Mouse (Mus musculus) small intestine, adult 2 months (tissue): ENCODE results near the gene Bcap31. TPM values are rescaled to one million over a fixed set of nuclear protein-coding genes. Genes with fewer than 3 reads are reported as not detected.

Source experiments
- H3K27ac ChIP-seq: fragments of 200-500 bp; 2 replicates; pipeline ENCODE4 v1.5.1; 2012; ENCODE audit warnings: low read depth, low read length, control low read depth, inconsistent platforms; ENCODE audit not compliant: insufficient read depth
- H3K27me3 ChIP-seq: fragments of 200-500 bp; 2 replicates; pipeline ENCODE4 v1.6.1; 2012; ENCODE audit warnings: mild to moderate bottlenecking, moderate library complexity, low read length, inconsistent platforms; ENCODE audit not compliant: control insufficient read depth, insufficient read depth
- H3K36me3 ChIP-seq: fragments of 200-500 bp; 2 replicates; pipeline ENCODE4 v1.6.1; 2012; ENCODE audit warnings: mild to moderate bottlenecking, low read length, control low read depth, inconsistent platforms; ENCODE audit not compliant: control insufficient read depth, insufficient read depth
- H3K4me1 ChIP-seq: fragments of 200-500 bp; 2 replicates; pipeline ENCODE4 v1.6.1; 2012; ENCODE audit warnings: low read length, inconsistent platforms, mixed read lengths; ENCODE audit not compliant: control insufficient read depth, insufficient read depth, insufficient read length
- H3K4me3 ChIP-seq: fragments of 200-500 bp; 2 replicates; pipeline ENCODE4 v1.5.1; 2012; ENCODE audit warnings: low read depth, mild to moderate bottlenecking, control low read depth, inconsistent platforms, low read length, moderate library complexity
- CTCF ChIP-seq: fragments of 200-500 bp; IDR thresholded peaks from 2 replicates; pipeline ENCODE4 v1.5.1; 2012; ENCODE audit warnings: low read depth, mild to moderate bottlenecking, control low read depth, inconsistent platforms, low read length, moderate library complexity, mixed read lengths; ENCODE audit not compliant: insufficient replicate concordance, insufficient read length; ENCODE audit errors: extremely low read depth
- POLR2A ChIP-seq: fragments of 200-500 bp; IDR thresholded peaks from 2 replicates; pipeline ENCODE4 v1.6.1; 2012; ENCODE audit warnings: low read depth, mild to moderate bottlenecking, control low read depth, inconsistent platforms, low read length, moderate library complexity
- WGBS: fragments of 180-500 bp; shearing (Covaris S2); methylation state at CpG from one replicate; pipeline ENCODE4 v1.1.7; 2018; 5-methylcytosine and 5-hydroxymethylcytosine counted together
- polyA plus RNA-seq: library from polyadenylated mRNA; depleted of rRNA; stranded (reverse); fragments of >200 nt; gene quantifications from 2 replicates; pipeline ENCODE4 v1.2.3, GENCODE M21; 2012

Bcap31 gene
- polyA plus RNA-seq, 1 experiment = 33.3 TPM

DNA sequence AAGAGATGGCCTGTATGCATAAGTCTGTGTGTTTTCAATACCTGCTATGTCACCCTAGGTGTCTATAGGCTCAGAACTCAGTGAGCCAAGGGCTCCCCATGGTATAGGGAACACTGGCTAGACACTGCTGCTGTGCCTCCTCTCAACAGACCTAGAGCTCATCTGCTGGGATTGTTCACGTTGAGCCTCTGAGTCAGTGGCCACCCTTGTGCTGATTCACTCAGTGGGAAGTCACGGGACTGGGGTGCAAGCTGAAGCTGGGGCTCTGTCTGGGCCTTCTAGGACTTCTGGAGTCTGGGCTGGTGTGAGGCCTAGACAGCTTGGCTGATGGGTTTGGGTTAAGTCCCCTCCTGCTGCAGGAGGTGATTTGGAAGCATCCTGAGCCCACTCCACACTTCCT is 40.7 kb downstream of the Bcap31 start:
- Histone ChIP-seq H3K27ac (no peak overlapping the region), H3K27me3 (no peaks in the 10 kb centered on the region), H3K4me3 (peak overlapping the region; percentile 96), H3K4me1 (peaks cover 6% of the 10 kb centered on the region; the same call in 1 of the 2 replicates), H3K36me3 (peaks cover 42% of the 10 kb centered on the region)
- WGBS = 75% methylated on average over 2 of the region's 2 CpGs
- no peak for TF ChIP-seq CTCF

DNA sequence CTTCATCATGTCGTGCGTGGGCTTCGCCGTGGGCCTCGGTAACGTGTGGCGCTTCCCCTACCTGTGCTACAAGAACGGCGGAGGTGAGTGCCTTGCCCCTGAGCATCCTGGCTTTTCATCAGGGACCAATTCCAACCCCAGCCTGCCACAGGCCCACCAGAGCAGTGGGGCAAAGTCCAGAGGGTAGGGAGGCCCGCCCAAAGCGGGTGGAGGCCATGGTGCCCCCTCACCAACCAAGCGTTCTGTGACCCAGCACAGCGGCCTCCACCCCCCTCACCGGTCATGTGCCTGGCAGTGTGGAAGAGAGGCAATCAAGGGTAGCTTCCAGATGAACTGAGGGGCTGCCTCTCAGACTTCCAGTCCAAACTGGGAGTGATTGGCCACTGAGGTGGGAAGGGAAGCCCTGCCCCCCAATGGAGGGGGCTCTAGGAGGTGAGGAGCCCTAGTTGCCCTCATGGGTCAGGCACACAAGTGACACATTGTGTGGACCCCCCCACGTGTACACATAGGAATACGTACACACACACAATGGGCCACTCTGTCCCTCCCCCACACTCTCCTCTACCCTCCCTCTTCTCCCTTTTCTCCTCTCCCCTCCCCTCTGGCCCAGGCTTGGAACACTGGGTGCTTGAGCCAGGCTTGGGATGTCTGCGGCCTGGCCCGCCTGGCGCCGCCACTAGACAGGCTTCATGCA is 41.9 kb downstream of the Bcap31 start:
- H3K27ac ChIP-seq = peak overlapping the region; percentile 65

DNA sequence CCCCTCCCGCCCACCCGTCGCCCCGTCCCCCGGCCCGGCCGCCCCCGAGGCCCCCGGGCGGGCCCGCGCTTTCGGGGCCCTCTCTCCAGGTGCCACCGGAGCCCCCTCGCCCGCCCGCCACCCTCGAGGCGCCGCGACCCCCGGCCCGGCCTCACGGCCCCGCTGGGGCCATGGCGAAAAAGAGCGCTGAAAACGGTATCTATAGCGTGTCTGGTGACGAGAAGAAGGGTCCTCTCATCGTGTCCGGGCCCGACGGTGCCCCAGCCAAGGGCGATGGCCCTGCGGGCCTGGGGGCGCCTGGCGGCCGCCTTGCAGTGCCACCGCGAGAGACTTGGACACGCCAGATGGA is 42.4 kb downstream of the Bcap31 start:
- H3K27me3 ChIP-seq = no peaks in the 10 kb centered on the region
- 13% methylated on average over 25 of the region's 42 CpGs for WGBS
- peaks cover 11% of the 10 kb centered on the region; the same call in 1 of the 2 replicates for H3K4me1 ChIP-seq
- peak overlapping the region; percentile 65 for H3K27ac ChIP-seq
- peaks cover 26% of the 10 kb centered on the region for H3K36me3 ChIP-seq
- TF ChIP-seq POLR2A (no peak), CTCF (no peak)
- H3K4me3 ChIP-seq = peak overlapping the region; percentile 96

More for the DNA sequence above, 41.9 kb downstream of the Bcap31 start:
- Histone ChIP-seq H3K27me3 (no peaks in the 10 kb centered on the region), H3K4me3 (peak overlapping the region; percentile 96), H3K36me3 (peaks cover 31% of the 10 kb centered on the region), H3K4me1 (peaks cover 11% of the 10 kb centered on the region; the same call in 1 of the 2 replicates)
- TF ChIP-seq CTCF (no peak), POLR2A (no peak)
- 29% methylated on average over 20 of the region's 20 CpGs for WGBS

DNA sequence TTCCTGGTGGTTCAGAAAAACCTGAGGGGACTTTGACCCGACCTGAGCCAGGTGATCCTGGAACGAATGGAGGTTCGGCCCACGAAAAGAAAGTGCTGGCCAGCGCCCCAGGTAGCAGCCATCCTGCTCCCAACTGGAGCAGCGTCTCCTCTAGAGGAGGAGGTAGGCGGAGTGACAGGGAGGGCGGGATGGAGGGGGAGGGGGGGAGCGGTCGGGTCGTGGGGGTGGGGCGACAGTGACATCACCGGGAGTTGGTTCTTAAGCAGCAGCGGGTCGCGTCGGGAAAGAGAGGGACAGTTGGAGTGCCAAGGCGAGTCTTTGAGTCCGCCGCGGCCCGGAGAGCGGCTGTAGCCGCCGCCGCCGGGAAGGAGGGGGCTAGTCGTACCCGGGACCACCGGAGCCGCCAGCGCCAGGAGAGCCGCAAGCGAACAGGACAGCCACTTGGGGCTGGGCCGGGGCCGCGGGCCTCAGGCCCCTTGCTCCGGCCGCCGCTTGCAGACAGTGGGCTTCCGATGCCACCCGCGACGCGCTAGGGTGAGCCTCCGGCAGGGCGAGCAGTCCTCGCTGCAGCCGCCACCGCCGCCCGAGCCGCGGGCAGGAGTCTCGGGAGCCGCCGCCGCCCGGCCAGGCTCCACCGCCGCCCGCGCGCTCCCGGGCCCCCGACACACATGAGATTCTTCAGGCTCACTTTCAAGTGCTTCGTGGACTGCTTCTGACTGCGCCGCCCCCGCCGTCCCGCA is 42.9 kb downstream of the Bcap31 start, which contains the start of gene Slc6a8:
Slc6a8 (plus strand) TSS at position 272 of the 740 bp plus-strand sequence.
- H3K36me3 ChIP-seq = peaks cover 21% of the 10 kb centered on the region
- TF ChIP-seq POLR2A (peak; percentile 94), CTCF (no peak)
- H3K4me1 ChIP-seq = peaks cover 11% of the 10 kb centered on the region; the same call in 1 of the 2 replicates
- peak within 1 kb of the TSS; percentile 96 for H3K27ac ChIP-seq
- H3K4me3 ChIP-seq = peak within 1 kb of the TSS; percentile 96
- no peaks in the 10 kb centered on the region for H3K27me3 ChIP-seq
- WGBS = 10% methylated on average over 57 of the region's 72 CpGs

DNA sequence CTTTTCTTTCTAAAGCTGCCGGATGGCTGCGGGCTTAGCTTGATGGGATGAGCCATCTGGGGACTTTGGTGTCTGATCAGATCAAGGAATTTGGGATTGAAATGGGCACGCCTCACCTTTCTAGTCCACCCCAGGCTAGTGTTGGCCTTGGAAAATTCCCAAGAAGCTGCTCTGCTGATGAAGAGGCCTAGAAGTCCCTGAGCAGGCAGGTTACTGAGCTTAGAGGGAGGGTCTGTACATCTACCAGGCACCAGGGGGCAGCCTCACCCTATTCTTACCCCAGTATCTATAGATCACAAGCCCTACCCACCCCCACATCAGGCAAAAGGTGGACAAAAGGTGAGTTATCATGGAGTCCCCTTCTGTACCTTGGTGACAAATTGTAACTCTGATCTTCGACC is 43.9 kb downstream of the Bcap31 start:
- Histone ChIP-seq H3K4me1 (peaks cover 11% of the 10 kb centered on the region; the same call in 1 of the 2 replicates), H3K4me3 (peak overlapping the region; percentile 37), H3K27me3 (no peaks in the 10 kb centered on the region), H3K36me3 (peaks cover 15% of the 10 kb centered on the region), H3K27ac (peak overlapping the region; percentile 96)
- peak; percentile 42; the same call in 1 of the 2 replicates for TF ChIP-seq CTCF
- no peak for TF ChIP-seq POLR2A
- 67% methylated on average over 4 of the region's 4 CpGs for WGBS

DNA sequence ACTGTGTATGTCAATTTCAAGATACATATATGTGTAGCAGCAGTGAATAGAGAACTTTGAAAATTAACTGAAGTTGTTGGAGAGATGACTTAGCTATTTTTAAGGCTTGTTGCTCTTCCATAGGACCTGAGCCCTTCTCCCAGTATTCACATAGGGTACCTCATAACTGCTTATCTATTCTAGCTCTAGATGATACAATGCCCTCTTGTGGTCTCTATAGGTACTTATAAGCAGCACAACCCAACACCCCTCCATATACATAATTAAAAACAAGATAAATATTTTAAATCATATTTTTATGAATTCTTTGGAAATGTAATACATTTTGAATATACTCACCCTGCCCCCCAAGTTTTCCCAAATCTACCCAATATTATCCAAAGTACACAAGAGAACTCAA is 52.8 kb downstream of the Bcap31 start:
- no peak for TF ChIP-seq CTCF
- TF ChIP-seq POLR2A = no peak

DNA sequence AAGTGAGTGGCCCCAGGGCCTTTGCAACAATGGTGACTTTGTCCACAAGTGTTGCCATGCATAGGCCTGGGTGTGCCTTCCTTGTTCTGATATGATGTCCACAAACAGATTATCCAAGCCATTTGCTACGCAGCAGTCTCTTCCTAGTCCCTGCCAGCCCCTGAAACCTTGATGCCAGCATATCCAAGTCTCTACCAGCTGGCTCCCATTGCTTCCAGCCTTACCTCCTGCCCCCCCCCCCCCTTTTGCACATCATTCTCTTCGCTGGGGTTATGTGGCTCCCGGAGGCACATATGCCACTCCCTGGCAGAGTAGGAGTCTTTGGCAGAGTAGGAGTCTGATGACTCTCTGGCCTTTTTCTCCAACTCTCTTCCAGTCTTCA is 55.7 kb downstream of the Bcap31 start:
- TF ChIP-seq POLR2A (no peak), CTCF (no peak)
- no peaks in the 10 kb centered on the region for H3K27me3 ChIP-seq
- H3K4me1 ChIP-seq = peaks cover 5% of the 10 kb centered on the region
- no peak overlapping the region for H3K27ac ChIP-seq
- no peaks in the 10 kb centered on the region for H3K36me3 ChIP-seq
- 28% methylated on average over 3 of the region's 3 CpGs for WGBS
- H3K4me3 ChIP-seq = peak overlapping the region; percentile 55

More for the DNA sequence above, 52.8 kb downstream of the Bcap31 start:
- Histone ChIP-seq H3K4me3 (no peak overlapping the region), H3K27me3 (no peaks in the 10 kb centered on the region), H3K4me1 (peaks cover 5% of the 10 kb centered on the region), H3K27ac (no peak overlapping the region), H3K36me3 (no peaks in the 10 kb centered on the region)
